Mouse (Mus musculus) forelimb bud, embryonic 11.5 days (tissue): ENCODE measurements around the gene Hepacam.

Experiments
- DNase-seq: peaks from one replicate; pipeline ENCODE4 v3.0.0-alpha.2; 2012; ENCODE audit warnings: low read depth, low spot score

Gene Hepacam

GRCm38 (mm10) chr9:37433823-37434560, 66.8 kb downstream of the Hepacam start:
- DNase-seq, result no peak

GRCm38 (mm10) chr9:37434932-37435331, 67.8 kb downstream of the Hepacam start:
- DNase-seq, result no peak

GRCm38 (mm10) chr9:37435616-37436015, 68.5 kb downstream of the Hepacam start:
- no peak for DNase-seq
